Mouse (Mus musculus) spleen, postnatal 10 days (tissue): Measurements from ENCODE around the gene Ncstn.

ENCODE experiments used
- DNase-seq, 2 experiments: peaks; one replicate each; pipeline ENCODE4 v3.0.0; 2021 to 2022; ENCODE audit warnings: low spot score in 2 of 2

The Ncstn gene

DNA sequence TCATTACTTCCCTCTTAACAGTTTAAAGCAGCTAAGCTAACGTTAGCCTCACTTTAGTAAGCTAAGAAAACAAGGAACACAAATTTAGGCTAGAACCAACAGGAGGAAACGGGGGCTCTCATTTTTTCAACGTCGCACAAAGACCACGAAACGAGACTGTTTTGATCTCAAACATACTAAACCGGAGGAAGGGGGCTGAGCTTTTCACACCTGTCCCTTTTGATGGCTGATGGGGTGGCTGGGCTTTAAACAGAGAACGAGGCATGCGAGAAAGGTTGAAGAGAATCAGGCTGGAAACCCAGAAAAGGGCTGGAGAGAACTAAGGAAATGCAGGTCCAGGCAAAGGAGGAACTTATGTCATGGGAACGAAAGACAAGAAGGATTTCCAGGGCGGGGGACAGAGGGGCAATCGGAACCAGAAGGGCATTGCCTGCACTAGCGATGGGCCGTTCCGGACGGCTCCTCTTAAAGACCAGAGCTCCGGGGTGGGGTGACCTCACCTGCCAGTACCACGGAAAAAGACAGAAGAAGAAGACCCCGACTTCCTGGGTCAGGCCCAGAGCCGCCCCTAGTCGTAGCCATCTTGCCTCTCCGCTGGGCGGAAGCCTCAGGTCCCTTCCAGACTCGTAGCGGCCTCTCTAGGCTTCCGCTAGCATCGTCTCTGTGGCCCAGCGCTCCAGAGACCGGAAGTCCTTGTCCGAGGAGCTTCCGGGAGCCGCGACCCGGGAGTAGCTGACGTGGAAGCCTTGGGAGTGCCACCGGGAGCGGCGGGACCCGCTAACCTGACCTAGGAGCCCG is at the start of gene Ncstn, which contains the start of gene Copa:
Gene Ncstn, minus strand, starts transcription at position 695 of the 798 bp plus-strand sequence.
Gene Copa, plus strand, starts transcription at position 429 of the 798 bp plus-strand sequence.
- DNase-seq, result peak; percentile 89 to 92

- DNase-seq, result no peak
These were observed 49.7 kb upstream of the Ncstn start for GRCm38 (mm10) chr1:172132319-172132718.

DNA sequence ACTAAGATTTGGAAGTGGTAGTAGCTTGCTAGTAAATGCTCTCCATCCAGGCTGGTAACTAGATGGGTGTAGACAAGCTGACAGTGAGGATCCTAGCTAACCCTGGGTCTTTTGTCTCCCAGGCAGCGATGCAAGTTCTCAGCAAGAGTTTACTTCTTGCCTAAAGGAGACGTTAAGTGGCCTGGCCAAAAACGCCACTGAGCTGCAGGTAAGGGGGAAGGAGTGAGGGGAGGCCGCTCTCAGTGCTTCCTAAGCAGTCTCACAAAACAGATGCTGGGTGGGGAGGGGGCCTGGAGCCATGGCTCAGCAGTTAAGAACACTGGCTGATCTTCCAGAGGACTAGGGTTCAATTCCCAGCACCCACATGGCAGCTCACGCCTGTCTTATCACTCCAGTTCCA is 47.2 kb upstream of the Ncstn start:
- DNase-seq, result no peak

DNA sequence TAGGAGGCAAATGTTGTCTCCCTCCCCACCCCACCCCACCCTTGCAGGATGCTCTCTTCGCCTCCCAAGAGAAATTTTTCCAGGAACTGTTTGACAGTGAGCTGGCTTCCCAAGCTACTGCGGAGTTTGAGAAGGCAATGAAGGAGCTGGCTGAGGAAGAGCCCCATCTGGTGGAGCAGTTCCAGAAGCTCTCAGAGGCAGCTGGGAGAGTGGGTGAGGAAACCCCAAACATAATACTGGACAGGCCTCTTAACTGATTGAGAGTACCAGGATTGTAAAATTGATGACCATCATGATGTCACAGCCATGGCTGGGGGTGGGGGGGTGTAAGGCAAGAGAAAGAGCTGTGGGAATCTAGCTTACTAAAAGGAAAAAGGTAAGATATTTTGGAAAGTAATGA is 46.5 kb upstream of the Ncstn start:
- DNase-seq, result no peak

DNA sequence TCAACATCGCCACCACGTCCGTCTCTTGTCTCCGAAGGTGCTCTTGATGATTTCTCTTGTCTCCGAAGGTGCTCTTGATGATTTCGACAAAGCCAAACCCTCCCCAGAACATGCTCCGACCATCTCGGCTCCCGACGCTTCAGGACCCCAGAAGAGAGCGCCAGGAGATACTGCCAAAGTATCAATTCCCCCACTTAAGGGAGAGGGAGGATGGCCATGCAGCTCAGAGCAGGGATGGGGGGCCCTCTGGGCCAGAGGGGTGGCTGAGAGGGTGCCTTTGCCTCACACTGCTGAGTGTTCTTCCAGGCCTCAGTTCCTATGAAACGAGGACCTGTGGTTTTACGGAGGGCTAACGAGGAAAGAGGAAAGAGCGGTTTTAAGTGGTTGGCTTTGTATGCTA is 46.0 kb upstream of the Ncstn start:
- DNase-seq, result no peak

- DNase-seq, result no peak
These were observed 44.9 kb upstream of the Ncstn start for GRCm38 (mm10) chr1:172127487-172127886.

DNA sequence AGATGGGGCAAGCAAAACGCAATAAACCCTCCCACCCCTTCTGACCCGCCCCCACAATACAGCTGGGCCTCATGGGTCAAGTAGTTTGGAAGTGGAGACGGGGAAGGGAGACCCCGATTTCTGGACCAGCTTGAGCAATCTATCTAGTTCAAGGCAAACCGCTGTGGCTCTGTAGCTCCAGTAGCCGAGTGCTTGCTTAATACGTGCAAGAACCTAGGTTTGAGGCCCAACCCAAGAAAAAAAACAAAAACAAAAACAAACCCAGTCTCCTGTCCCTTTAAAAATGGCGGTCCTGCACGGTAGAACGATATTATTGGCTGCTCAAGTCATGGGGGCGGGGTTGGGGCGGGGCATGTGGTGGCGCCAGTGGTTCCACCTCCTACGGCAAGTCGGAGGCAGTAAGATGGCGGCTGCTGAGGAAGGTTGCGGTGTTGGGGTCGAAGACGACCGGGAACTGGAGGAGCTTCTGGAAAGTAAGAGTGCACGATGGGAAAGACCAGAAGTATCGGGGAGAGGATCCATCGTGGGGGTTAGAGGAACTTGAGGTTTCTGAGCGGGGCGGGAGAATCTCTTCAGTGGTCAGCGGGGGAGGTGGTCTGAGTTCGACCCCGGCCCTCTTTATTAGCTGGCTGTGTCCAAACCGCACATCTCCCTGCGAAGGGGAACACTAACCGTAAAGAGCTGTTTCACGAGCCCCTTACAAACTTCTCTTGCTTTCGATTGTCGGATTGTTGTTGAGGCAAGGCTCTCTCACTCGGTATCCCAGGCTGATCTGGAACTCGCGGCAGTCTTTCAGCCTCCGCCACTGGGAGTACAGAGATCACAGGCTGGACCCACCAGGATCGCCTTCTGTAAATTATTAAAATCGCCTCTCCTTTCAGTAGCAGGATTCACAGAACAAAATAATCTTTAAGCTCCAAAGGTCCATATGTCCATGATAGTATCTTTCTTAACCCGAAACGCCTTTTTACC is 44.1 kb upstream of the Ncstn start, which contains the start of gene Pex19:
Gene Pex19, plus strand, starts transcription at position 380 of the 972 bp plus-strand sequence.
- peak; percentile 70 to 85 for DNase-seq

- DNase-seq, result no peak
These were observed 42.0 kb upstream of the Ncstn start for GRCm38 (mm10) chr1:172124572-172124971.

DNA sequence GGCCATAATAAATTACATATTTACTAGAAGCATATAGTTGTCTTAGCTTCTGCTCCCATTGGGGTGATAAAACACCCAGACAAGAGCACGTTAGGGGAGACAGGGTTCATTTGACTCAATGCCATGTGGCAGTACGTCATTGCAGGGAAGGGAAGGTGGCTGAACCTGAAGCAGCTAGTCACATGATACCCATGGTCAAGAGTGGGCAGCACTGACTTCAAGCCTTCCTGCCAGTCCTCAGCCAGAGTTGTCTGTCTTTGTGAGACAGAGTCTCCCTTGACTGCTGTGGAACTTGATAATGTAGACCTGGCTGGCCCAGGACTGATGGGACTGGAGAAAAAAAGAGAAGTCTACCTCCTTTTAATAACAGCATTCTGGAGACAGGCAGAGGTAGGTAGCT is 40.1 kb upstream of the Ncstn start:
- DNase-seq, result no peak

- DNase-seq, result peak in 1 of 2 experiments; percentile 35
These were observed 37.1 kb upstream of the Ncstn start for GRCm38 (mm10) chr1:172119720-172120119.

DNA sequence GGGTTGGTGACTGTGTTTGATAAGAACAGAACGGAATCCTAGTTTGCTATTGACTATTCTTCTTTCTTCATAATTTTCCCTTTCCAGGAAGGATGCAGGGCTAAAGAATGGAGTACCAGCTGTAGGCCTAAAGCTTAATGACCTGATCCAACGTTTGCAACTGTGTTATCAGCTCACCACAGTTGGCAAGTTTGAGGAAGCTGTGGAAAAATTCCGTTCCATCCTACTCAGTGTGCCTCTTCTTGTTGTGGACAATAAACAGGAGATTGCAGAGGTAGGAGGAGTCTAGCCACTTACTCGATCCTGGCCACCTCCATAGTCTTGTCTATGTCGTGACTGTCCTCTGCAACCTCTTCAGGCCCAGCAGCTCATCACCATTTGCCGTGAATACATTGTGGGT is 36.5 kb upstream of the Ncstn start:
- DNase-seq, result no peak

- no peak for DNase-seq
These were observed 34.4 kb upstream of the Ncstn start for GRCm38 (mm10) chr1:172116948-172117347.

GRCm38 (mm10) chr1:172107777-172108477 is 25.3 kb upstream of the Ncstn start:
- no peak for DNase-seq

DNA sequence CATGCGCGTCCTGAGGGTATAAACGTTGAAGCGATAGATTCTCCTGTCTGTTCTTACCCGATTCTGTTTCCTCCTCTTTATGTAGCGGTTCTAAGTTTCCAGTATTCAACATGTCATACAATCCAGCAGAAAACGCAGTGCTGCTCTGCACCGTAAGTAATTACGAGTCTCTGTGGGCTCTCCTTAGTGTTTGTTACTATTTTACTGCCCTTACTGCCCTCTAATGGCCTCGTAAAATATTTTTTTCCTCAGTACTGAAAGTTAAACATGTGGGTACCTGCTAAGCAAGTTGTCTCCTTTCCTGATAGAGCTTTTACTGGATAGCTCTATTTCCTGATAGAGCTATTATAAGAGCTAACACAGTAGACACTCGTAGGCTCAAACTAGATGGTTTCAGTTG is 22.5 kb upstream of the Ncstn start:
- DNase-seq, result no peak

DNA sequence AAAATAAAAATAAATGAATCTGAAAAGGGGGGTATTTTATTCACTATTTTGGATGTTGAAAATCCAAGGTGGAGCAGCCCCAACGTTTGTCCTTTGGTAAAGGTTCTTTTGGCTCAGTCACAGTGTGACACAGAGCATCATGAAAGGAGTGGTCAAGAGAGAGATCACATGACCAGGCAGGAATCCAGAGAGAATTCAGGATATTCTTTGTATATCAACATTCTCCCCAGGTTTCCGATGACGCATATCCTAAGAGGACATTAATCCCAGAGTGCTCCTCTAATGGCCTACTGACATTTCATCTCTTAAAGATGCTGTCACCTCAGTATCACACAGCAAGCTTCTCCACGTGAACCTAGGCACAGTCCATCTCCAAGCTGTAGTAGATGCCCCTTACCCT is 21.0 kb upstream of the Ncstn start:
- DNase-seq, result no peak

DNA sequence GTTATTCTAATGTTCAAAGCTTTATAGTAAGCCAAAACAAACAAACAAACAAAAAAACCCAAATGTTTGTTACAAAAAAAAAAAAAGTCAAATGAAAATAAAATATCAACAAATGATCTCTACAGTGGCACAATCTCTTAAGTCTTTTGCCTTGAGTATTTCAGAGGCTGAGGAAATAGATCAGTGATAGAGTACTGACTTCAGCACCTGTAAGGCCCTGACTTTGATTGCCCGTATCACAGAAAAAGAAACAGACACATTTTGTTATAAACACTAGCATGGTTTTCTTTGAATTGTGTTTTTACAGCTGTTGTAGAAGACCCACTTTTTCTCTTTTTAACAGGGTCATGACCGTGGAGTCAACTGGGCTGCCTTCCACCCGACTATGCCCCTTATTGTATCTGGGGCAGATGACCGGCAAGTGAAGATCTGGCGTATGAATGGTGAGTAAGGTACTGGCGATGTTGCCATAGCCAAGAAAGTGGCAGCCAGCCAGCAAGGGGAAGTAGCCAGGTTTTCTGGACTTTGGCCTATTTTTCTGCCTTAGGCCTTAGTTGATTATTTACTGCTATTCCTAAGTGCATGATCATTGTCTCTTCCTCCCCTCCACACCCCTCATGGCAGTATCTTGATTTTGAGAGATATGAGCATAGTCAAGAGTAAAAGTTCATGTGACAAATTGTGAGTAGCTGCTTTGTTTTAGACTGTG is 16.9 kb upstream of the Ncstn start:
- no peak for DNase-seq

DNA sequence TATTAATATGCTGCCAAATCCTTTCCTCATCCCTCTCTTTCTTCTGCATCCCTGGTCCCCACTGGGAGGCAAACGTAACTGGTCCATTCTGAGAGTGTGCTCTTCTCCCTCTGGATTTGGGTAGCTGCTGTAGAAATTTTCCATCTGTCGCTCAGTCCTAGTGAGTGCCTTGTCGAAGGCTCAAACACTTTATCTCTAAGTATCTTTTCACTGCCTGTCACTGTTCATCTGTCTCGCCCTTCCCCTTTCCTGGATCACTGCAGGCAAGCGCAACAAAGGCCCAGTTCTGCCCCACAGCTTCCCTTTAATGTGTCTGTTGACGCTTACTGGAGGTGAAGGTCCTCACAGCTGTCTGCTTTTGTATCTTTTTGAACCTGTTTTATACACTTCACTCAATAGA is 12.6 kb upstream of the Ncstn start:
- DNase-seq, result no peak

- DNase-seq, result no peak
These were observed 11.7 kb upstream of the Ncstn start for GRCm38 (mm10) chr1:172094295-172094694.

GRCm38 (mm10) chr1:172093522-172093921 is 10.9 kb upstream of the Ncstn start:
- no peak for DNase-seq

DNA sequence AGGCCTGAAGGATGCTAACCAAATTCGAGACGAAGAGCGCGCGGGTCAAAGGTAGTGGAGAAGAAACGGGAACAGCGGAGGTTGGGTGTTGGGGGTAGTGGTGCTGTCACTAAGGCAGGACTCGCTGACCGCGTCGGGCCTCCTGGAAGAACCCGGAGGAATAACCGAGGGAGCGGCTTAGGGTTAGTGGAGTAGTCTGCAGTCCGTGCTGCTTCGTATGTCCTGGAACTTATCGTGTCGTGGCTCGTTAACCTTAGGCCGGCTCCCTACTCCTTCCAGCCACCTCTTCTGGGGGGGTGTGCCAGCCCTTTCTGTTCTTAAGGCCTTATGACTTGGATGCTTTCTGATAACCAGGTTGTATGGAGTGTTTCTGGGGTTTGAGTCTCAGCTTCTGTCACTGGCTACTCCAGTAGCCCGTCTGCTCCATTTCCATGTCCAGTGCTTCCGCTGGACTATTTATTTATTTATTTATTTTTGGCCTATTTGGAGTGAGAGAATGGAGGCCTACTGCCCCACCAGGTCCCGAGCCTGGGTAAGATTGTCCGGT is 377 bp upstream of the Ncstn start:
- DNase-seq, result no peak

GRCm38 (mm10) chr1:172077981-172078380 is 4.6 kb downstream of the Ncstn start:
- no peak for DNase-seq
